Comparison of ENCODE assay signal across 14 mouse cellular contexts in the genomic region with DNA sequence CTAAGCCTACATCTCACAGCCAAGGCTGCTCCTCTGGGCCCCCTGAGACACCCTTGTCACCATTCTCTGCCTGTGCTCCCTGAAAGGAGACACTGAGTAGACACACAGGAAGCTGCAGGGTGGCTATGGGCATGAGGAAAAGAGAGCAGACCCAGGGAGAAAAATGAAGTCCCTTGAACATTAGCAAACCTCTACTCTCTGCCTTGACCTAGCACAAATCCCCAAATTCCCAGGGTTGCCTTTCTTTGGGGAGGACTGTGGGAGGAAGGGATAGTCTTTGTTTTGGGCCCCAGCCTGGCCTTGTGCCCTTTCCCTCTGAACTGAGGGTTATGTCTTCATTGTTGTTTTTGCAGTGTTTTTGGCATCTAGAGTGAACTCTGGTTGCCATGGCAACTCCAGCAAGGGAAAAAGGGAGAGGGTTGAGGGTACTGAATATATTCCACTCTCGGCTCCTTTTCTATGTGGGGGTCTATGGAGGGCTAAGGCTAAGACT. TPM values are rescaled to one million over a fixed set of nuclear protein-coding genes. Genes with fewer than 3 reads are reported as not detected.
DNase-seq lines count a peak whose midpoint lies in the region; ATAC-seq and TF ChIP-seq lines count a peak whose summit lies in the region.
"Had no signal": no experiment of that assay in that cellular context is flagged by ENCODE, and none has a peak within 500 bp of the region (broad histone marks: within the 10 kb centered on the region; RNA-seq: fewer than 3 reads in every experiment).

No protein-coding gene starts in this region.

- ATAC-seq in lung, postnatal 0 days = no peak
- ATAC-seq in embryonic facial prominence, embryonic 11.5 days (replicated peaks; ENCODE audit: insufficient number of reproducible peaks, low FRiP score, low TSS enrichment, low read depth) = no peak
- peak; percentile 84 for ATAC-seq in hindbrain, embryonic 15.5 days (ENCODE audit: low FRiP score, low read depth)
- peak; percentile 49 for ATAC-seq in neural tube, embryonic 12.5 days (ENCODE audit: low FRiP score, low read depth)

- no peak for TF ChIP-seq EP300 in lung, postnatal 0 days (IDR thresholded peaks at IDR 0.05)

- H3K27ac ChIP-seq in lung, postnatal 0 days (ENCODE audit: low read length) = no peak overlapping the region
- H3K27ac ChIP-seq in embryonic facial prominence, embryonic 11.5 days (replicated peaks; ENCODE audit: low read depth, low read length) = no peak overlapping the region
- peak overlapping the region; percentile 60 for H3K27ac ChIP-seq in hindbrain, embryonic 15.5 days (replicated peaks)
- no peak overlapping the region for H3K27ac ChIP-seq in neural tube, embryonic 12.5 days
- H3K27ac ChIP-seq: liver, embryonic 14.5 days had no signal

- no peak overlapping the region for H3K9ac ChIP-seq in lung, postnatal 0 days (replicated peaks; ENCODE audit: low read depth)
- no peak overlapping the region for H3K9ac ChIP-seq in embryonic facial prominence, embryonic 11.5 days (replicated peaks; ENCODE audit: low read length)
- H3K9ac ChIP-seq in hindbrain, embryonic 15.5 days = no peak overlapping the region
- no peak overlapping the region for H3K9ac ChIP-seq in neural tube, embryonic 12.5 days
- H3K9ac ChIP-seq: liver, embryonic 14.5 days had no signal

- H3K4me2 ChIP-seq in lung, postnatal 0 days (replicated peaks; ENCODE audit: low read depth, low read length) = no peak overlapping the region
- no peak overlapping the region for H3K4me2 ChIP-seq in embryonic facial prominence, embryonic 11.5 days (ENCODE audit: low read depth, low read length)
- H3K4me2 ChIP-seq in hindbrain, embryonic 15.5 days = no peak overlapping the region
- H3K4me2 ChIP-seq in neural tube, embryonic 12.5 days (replicated peaks) = no peak overlapping the region

- no peaks in the 10 kb centered on the region for H3K27me3 ChIP-seq in lung, postnatal 0 days (replicated peaks; ENCODE audit: insufficient read depth, low read length)
- no peaks in the 10 kb centered on the region for H3K27me3 ChIP-seq in embryonic facial prominence, embryonic 11.5 days (ENCODE audit: control insufficient read depth, insufficient read depth, low read length)
- no peaks in the 10 kb centered on the region for H3K27me3 ChIP-seq in hindbrain, embryonic 15.5 days
- no peaks in the 10 kb centered on the region for H3K27me3 ChIP-seq in neural tube, embryonic 12.5 days (replicated peaks)

- H3K4me1 ChIP-seq in lung, postnatal 0 days (ENCODE audit: insufficient read depth, low read depth, low read length) = no peaks in the 10 kb centered on the region
- no peaks in the 10 kb centered on the region for H3K4me1 ChIP-seq in embryonic facial prominence, embryonic 11.5 days (ENCODE audit: control insufficient read depth, insufficient read depth, low read length)
- H3K4me1 ChIP-seq in hindbrain, embryonic 15.5 days (replicated peaks) = peaks cover 26% of the 10 kb centered on the region
- peaks cover 15% of the 10 kb centered on the region for H3K4me1 ChIP-seq in neural tube, embryonic 12.5 days

- 24% methylated on average over 1 of the region's 1 CpGs for WGBS in lung, postnatal 0 days
- WGBS in embryonic facial prominence, embryonic 11.5 days = 8% methylated on average over 1 of the region's 1 CpGs
- WGBS in hindbrain, embryonic 15.5 days = 9% methylated on average over 1 of the region's 1 CpGs
- 4% methylated on average over 1 of the region's 1 CpGs for WGBS in neural tube, embryonic 12.5 days

- no peaks in the 10 kb centered on the region for H3K9me3 ChIP-seq in lung, postnatal 0 days (ENCODE audit: low read length)
- H3K9me3 ChIP-seq in embryonic facial prominence, embryonic 11.5 days (replicated peaks; ENCODE audit: control insufficient read depth, low read length) = no peaks in the 10 kb centered on the region
- no peaks in the 10 kb centered on the region for H3K9me3 ChIP-seq in hindbrain, embryonic 15.5 days
- no peaks in the 10 kb centered on the region for H3K9me3 ChIP-seq in neural tube, embryonic 12.5 days

- peak; percentile 13 for DNase-seq in lung, postnatal 10 days
- DNase-seq in lung, postnatal 0 days (ENCODE audit: low spot score) = no peak
- peak; percentile 29 for DNase-seq in embryonic facial prominence, embryonic 11.5 days (ENCODE audit: low spot score)
- DNase-seq in spleen, adult 18-20 months = no peak
- DNase-seq in spleen, postnatal 10 days (ENCODE audit: low spot score in 2 of 2) = no peak
- DNase-seq in adrenal gland, postnatal 36 days = no peak
- DNase-seq: cerebellum, adult 11 months; gastrocnemius, postnatal 36 days; thymus, postnatal 4 days had no signal

- no peak for TF ChIP-seq CTCF in lung, postnatal 0 days (IDR thresholded peaks at IDR 0.05)

- no peak overlapping the region for H3K4me3 ChIP-seq in lung, postnatal 0 days (ENCODE audit: low read depth, low read length)
- no peak overlapping the region for H3K4me3 ChIP-seq in embryonic facial prominence, embryonic 11.5 days (ENCODE audit: low read depth, low read length)
- H3K4me3 ChIP-seq in hindbrain, embryonic 15.5 days = no peak overlapping the region
- no peak overlapping the region for H3K4me3 ChIP-seq in neural tube, embryonic 12.5 days
- H3K4me3 ChIP-seq: erythroblast, embryonic 14.5 days had no signal

- H3K36me3 ChIP-seq in lung, postnatal 0 days (ENCODE audit: insufficient read depth, low read length) = no peaks in the 10 kb centered on the region
- no peaks in the 10 kb centered on the region for H3K36me3 ChIP-seq in embryonic facial prominence, embryonic 11.5 days (replicated peaks; ENCODE audit: control insufficient read depth, insufficient read depth, low read depth, low read length)
- no peaks in the 10 kb centered on the region for H3K36me3 ChIP-seq in hindbrain, embryonic 15.5 days
- no peaks in the 10 kb centered on the region for H3K36me3 ChIP-seq in neural tube, embryonic 12.5 days

RNA-seq across cellular contexts. Expression of gene Adcyap1r1, which starts 30.9 kb away (rescaled TPM):
- polyA plus RNA-seq in lung, postnatal 0 days (2015; fragmentation: Nextera tagmentation; extraction: Ambion mirVana) = 0.11 and 0.23 TPM in 2 replicates
- 2.5 and 3.7 TPM in 2 replicates for polyA plus RNA-seq in embryonic facial prominence, embryonic 11.5 days (2014; fragmentation: Nextera tagmentation; extraction: Ambion mirVana)
- polyA plus RNA-seq in hindbrain, embryonic 15.5 days (2015; fragmentation: Nextera tagmentation; extraction: Ambion mirVana) = 60.0 and 64.1 TPM in 2 replicates
- 30.9 and 33.3 TPM in 2 replicates for polyA plus RNA-seq in neural tube, embryonic 12.5 days (2016; fragmentation: Nextera tagmentation; extraction: Ambion mirVana)
- 10 to 100 TPM; 23.8 to 35.7 TPM for total RNA-seq in adrenal gland, postnatal 36 days (2021)
- total RNA-seq: hematopoietic stem cell, adult 5-6 weeks had no signal
- polyA plus RNA-seq: erythroblast, embryonic 14.5 days had no signal

RNA-seq across cellular contexts. Expression of gene Ghrhr, which starts 44.8 kb away (rescaled TPM):
- 0.12 TPM in 1 of 2 replicates, not detected in the other for polyA plus RNA-seq in lung, postnatal 0 days (2015; fragmentation: Nextera tagmentation; extraction: Ambion mirVana)
- not detected in 2 replicates for polyA plus RNA-seq in embryonic facial prominence, embryonic 11.5 days (2014; fragmentation: Nextera tagmentation; extraction: Ambion mirVana)
- polyA plus RNA-seq in hindbrain, embryonic 15.5 days (2015; fragmentation: Nextera tagmentation; extraction: Ambion mirVana) = not detected in 2 replicates
- not detected in 2 replicates for polyA plus RNA-seq in neural tube, embryonic 12.5 days (2016; fragmentation: Nextera tagmentation; extraction: Ambion mirVana)
- not detected for total RNA-seq in adrenal gland, postnatal 36 days (2021)
- total RNA-seq: gastrocnemius, postnatal 36 days; hematopoietic stem cell, adult 5-6 weeks had no signal
- polyA plus RNA-seq: erythroblast, embryonic 14.5 days had no signal

Comparison
In these comparisons a context has a peak if more than half of its experiments do, and no peak if none do; other contexts are left out.
1. DNase-seq: peak in lung, postnatal 10 days (single experiment) and embryonic facial prominence, embryonic 11.5 days (single experiment); none in lung, postnatal 0 days (single experiment), spleen, adult 18-20 months (0 of 2), spleen, postnatal 10 days (0 of 2) and adrenal gland, postnatal 36 days (0 of 2).
2. ATAC-seq: peak in hindbrain, embryonic 15.5 days (single experiment) and neural tube, embryonic 12.5 days (single experiment); none in lung, postnatal 0 days (single experiment) and embryonic facial prominence, embryonic 11.5 days (single experiment).